Mouse (Mus musculus): ENCODE data around the gene 4930548H24Rik.

- TF ChIP-seq CTCF (IDR thresholded peaks at IDR 0.05; ENCODE audit: control insufficient read depth, insufficient read depth, insufficient read length) (no peak), MAX (IDR thresholded peaks at IDR 0.05) (peak; percentile 52), CEBPB (IDR thresholded peaks at IDR 0.05; ENCODE audit: low read depth) (no peak), USF1 (IDR thresholded peaks at IDR 0.05; ENCODE audit: low read depth) (peak; percentile 89), MYOG (IDR thresholded peaks at IDR 0.05; ENCODE audit: control insufficient read depth, extremely low read depth, insufficient read length) (no peak)
Observed at GRCm38 (mm10) chr5:31451878-31452561, 33.5 kb upstream of the 4930548H24Rik start, which contains the start of gene Zfp512.

Data from C2C12 (cell line).